Mouse (Mus musculus) lung, postnatal 0 days (tissue): ENCODE results near the gene Htra1.

Source experiments
- CTCF ChIP-seq: IDR thresholded peaks from 2 replicates; pipeline ENCODE4 v1.5.1; 2016; ENCODE audit warnings: antibody characterized with exemption, mild to moderate bottlenecking
- EP300 ChIP-seq: IDR thresholded peaks from 2 replicates; pipeline ENCODE4 v1.6.1; 2016; ENCODE audit warnings: antibody characterized with exemption, mild to moderate bottlenecking, control low read depth

- no peak for TF ChIP-seq CTCF
- TF ChIP-seq EP300, result no peak
These were observed 15.1 kb downstream of the Htra1 start for GRCm38 (mm10) chr7:130951004-130951403.
